Mouse (Mus musculus) cerebellum, adult 2 months (tissue): ENCODE measurements at regions not wholly inside any gene's neighbourhood (a gene's known extent, or its start where the extent isn't known, plus 50 kb on each side); places are given as distances from the start of the nearest gene placed in this dataset.
"Not testable (repeated sequence)": the region's sequence is repeated elsewhere in the genome, so short reads cannot be mapped to it uniquely, and the experiment has no call there.

Experiments used
- DNase-seq, 2 experiments: peaks; one replicate each; pipeline ENCODE4 v3.0.0; 2021
- H3K27ac ChIP-seq: fragments of 200-500 bp; 2 replicates; pipeline ENCODE4 v1.5.1; 2012; ENCODE audit warnings: low read length, control low read depth, inconsistent platforms; ENCODE audit not compliant: insufficient read depth
- H3K27me3 ChIP-seq: fragments of 200-500 bp; 2 replicates; pipeline ENCODE4 v1.6.1; 2012; ENCODE audit warnings: inconsistent platforms, mild to moderate bottlenecking, low read length, moderate library complexity; ENCODE audit not compliant: control insufficient read depth, insufficient read depth
- H3K4me1 ChIP-seq: fragments of 200-500 bp; 2 replicates; pipeline ENCODE4 v1.6.1; 2011; ENCODE audit warnings: low read length; ENCODE audit not compliant: control insufficient read depth, insufficient read depth
- H3K4me3 ChIP-seq: fragments of 200-500 bp; replicated peaks from 2 replicates; pipeline ENCODE3; 2011; ENCODE audit warnings: mild to moderate bottlenecking, low read depth, low read length, control low read depth; ENCODE audit not compliant: insufficient read depth
- CTCF ChIP-seq: fragments of 200-500 bp; IDR thresholded peaks from 2 replicates; pipeline ENCODE4 v1.5.1; 2011; ENCODE audit warnings: low read depth, mild to moderate bottlenecking, control low read depth, low read length, moderate library complexity, borderline replicate concordance; ENCODE audit not compliant: insufficient read depth
- POLR2A ChIP-seq: fragments of 200-500 bp; IDR thresholded peaks from 2 replicates; pipeline ENCODE4 v1.6.1; 2011; ENCODE audit warnings: low read length, control low read depth, borderline replicate concordance; ENCODE audit not compliant: insufficient read depth
- WGBS: fragments of 180-500 bp; shearing (Covaris S2); methylation state at CpG from one replicate; pipeline ENCODE4 v1.1.7; 2018; 5-methylcytosine and 5-hydroxymethylcytosine counted together

DNA sequence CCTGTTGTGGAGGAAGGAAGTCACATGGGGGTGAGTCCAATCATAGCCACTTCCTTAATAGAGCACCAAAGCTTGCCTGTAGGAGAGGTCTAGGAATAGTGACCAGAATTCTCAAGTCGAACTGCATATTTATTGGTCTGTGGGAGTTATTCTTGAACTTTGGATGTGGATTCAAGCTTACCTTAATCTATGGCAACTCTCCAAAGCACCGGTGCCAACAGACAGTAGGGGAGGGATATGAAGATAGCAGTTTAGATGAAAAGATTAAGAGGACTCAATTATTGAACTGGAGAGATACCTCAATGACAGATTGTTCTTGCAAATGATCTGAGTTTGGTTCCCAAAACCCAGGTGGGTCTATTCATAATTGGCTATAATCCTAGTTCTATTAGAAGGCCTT, 413.6 kb downstream of the Tox3 start:
- Histone ChIP-seq H3K4me1 (no peaks in the 10 kb centered on the region), H3K27me3 (no peaks in the 10 kb centered on the region), H3K27ac (no peak overlapping the region), H3K4me3 (no peak overlapping the region)
- no peak for DNase-seq
- TF ChIP-seq POLR2A (no peak), CTCF (no peak)
- 17% methylated on average over 2 of the region's 2 CpGs for WGBS

DNA sequence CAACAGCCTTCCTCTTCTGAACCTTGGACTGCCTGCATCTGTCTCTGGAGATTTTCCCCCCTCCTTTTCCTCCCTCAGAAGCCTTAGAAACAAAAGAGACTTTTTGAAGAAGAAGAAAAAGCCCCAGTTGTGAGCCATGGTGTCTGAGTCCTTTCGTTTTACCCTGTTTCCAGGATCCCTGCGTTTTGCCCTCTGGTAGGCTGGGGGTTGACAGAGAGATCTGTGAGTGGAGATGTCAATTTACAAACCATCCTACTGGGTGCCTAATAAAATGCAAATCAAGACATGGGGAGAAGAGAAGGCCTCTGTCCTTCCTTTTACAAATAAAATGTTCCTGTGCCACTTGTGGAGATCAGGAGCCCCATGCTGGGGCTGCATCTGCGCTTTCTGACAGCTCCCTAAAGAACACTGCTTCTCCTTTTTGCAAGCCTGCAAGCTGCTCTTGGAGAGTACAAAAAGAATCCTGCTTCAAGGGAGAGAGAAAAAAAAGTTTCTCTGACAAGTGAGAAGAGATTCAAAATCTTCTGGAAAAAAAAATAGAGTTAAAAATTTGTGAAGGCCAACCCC, 421.4 kb downstream of the Tox3 start:
- TF ChIP-seq POLR2A (no peak), CTCF (no peak)
- no peaks in the 10 kb centered on the region for H3K27me3 ChIP-seq
- DNase-seq = peak; percentile 10 to 32
- no peak overlapping the region for H3K27ac ChIP-seq
- no peak overlapping the region for H3K4me3 ChIP-seq
- no peaks in the 10 kb centered on the region for H3K4me1 ChIP-seq
- 19% methylated on average over 3 of the region's 3 CpGs for WGBS

- not testable (repeated sequence) for H3K27me3 ChIP-seq, H3K27ac ChIP-seq, H3K4me3 ChIP-seq, H3K4me1 ChIP-seq
- WGBS = 97% methylated on average over 12 of the region's 22 CpGs
- peak in 1 of 2 experiments; percentile 19 for DNase-seq
Measured at GRCm38 (mm10) chr8:89924697-89925096, 423.4 kb downstream of the Tox3 start.

- Histone ChIP-seq H3K27me3 (no peaks in the 10 kb centered on the region), H3K4me1 (no peaks in the 10 kb centered on the region), H3K4me3 (no peak overlapping the region), H3K27ac (no peak overlapping the region)
- peak in 1 of 2 experiments; percentile 44 for DNase-seq
- TF ChIP-seq CTCF (no peak), POLR2A (no peak)
- WGBS = 21% methylated on average over 6 of the region's 6 CpGs
Measured at GRCm38 (mm10) chr8:89914076-89914475, 434.1 kb downstream of the Tox3 start.

GRCm38 (mm10) chr8:89906200-89906599, 441.9 kb downstream of the Tox3 start:
- Histone ChIP-seq H3K4me1 (no peaks in the 10 kb centered on the region), H3K27ac (no peak overlapping the region), H3K27me3 (no peaks in the 10 kb centered on the region), H3K4me3 (no peak overlapping the region)
- 84% methylated on average over 6 of the region's 6 CpGs for WGBS
- TF ChIP-seq CTCF (no peak), POLR2A (no peak)
- no peak for DNase-seq

DNA sequence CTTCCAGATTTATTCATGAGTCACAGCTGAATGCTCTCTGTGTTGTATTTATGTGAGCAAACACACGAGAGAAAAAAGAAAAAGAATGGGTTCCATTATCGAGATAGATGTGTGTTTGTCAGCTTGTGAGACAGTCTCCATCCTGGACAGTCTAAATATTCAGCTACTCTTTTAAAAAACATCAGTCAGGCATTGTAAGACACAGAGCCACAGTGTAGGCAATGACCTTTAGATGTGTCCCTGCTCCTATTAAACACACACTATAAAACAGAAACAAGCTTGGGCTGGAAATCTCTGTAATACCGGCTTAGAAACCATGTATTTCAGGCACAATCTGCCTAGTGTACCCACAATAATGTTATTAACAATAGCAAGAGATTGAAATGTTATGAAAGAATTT, 442.6 kb downstream of the Tox3 start:
- no peak overlapping the region for H3K4me3 ChIP-seq
- WGBS = 51% methylated on average over 3 of the region's 3 CpGs
- DNase-seq = no peak
- H3K27me3 ChIP-seq = no peaks in the 10 kb centered on the region
- TF ChIP-seq POLR2A (no peak), CTCF (no peak)
- H3K4me1 ChIP-seq = no peaks in the 10 kb centered on the region
- H3K27ac ChIP-seq = no peak overlapping the region

GRCm38 (mm10) chr8:89903346-89903745, 444.8 kb downstream of the Tox3 start:
- 95% methylated on average over 1 of the region's 1 CpGs for WGBS
- TF ChIP-seq CTCF (no peak), POLR2A (no peak)
- DNase-seq = no peak
- H3K27me3 ChIP-seq = no peaks in the 10 kb centered on the region
- no peak overlapping the region for H3K27ac ChIP-seq
- H3K4me1 ChIP-seq = no peaks in the 10 kb centered on the region
- H3K4me3 ChIP-seq = no peak overlapping the region

DNA sequence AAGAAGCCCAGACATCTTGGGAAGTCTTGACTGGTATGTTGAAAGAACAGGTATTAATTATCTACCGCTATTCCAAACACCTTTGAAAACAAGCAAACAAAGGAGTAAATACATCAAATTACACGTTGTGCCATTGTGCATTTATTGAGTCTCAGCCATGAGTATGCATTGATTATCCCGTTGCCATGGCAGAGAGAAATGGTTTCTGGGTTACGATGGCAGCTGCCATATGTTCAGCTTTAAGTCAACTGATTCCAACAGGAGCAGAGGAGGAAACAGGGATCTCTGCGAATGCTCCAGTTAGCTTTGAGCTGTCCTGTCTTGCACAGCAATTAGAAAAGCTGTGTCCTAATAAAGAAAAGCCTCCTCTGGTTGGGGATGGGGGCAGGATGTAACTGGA, 475.4 kb downstream of the Tox3 start:
- no peak for DNase-seq
- TF ChIP-seq CTCF (no peak), POLR2A (no peak)
- Histone ChIP-seq H3K27ac (no peak overlapping the region), H3K4me1 (no peaks in the 10 kb centered on the region), H3K27me3 (no peaks in the 10 kb centered on the region), H3K4me3 (no peak overlapping the region)
- WGBS = 25% methylated on average over 5 of the region's 5 CpGs
